Mouse (Mus musculus) large intestine, adult 2 months (tissue): Measurements from ENCODE around the gene Gulp1. TPM values are rescaled to one million over a fixed set of nuclear protein-coding genes. Genes with fewer than 3 reads are reported as not detected.

Source experiments
- DNase-seq: peaks from one replicate; pipeline ENCODE4 v3.0.0-alpha.2; 2012; ENCODE audit warnings: low read depth, low spot score
- WGBS: fragments of 180-500 bp; shearing (Covaris S2); methylation state at CpG from one replicate; pipeline ENCODE4 v1.1.7; 2018; 5-methylcytosine and 5-hydroxymethylcytosine counted together
- polyA plus RNA-seq: library from polyadenylated mRNA; depleted of rRNA; stranded (reverse); fragments of >200 nt; gene quantifications from 2 replicates; pipeline ENCODE4 v1.2.3, GENCODE M21; 2012

Gene Gulp1
- polyA plus RNA-seq, 1 experiment: 0.58 TPM

DNA sequence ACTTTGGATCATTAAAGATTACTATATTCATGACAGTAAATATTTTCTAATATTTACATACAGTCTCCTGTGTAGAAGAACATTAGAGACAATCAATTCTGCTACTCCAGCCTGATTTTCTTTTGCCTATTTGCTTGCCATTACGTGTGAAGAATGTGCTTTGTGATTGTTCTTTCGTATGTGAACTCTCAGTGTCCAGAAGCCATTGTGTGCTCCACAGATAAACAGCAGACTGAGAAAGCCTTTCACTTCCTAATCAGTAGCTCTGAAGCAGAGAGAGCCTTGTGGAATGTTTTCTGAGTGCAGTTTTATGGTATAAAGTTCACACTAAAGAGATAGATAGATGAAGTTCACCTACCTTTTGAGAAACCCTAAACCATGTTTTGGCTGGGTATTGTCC lies 131.2 kb downstream of the Gulp1 start:
- WGBS: 45% methylated on average over 2 of the region's 2 CpGs
- DNase-seq: no peak

- no peak for DNase-seq
- 74% methylated on average over 6 of the region's 6 CpGs for WGBS
Observed at GRCm38 (mm10) chr1:44683723-44684122, 132.4 kb downstream of the Gulp1 start.

- DNase-seq: no peak
- WGBS: 87% methylated on average over 4 of the region's 4 CpGs
Observed at GRCm38 (mm10) chr1:44720785-44721410, 169.6 kb downstream of the Gulp1 start.

GRCm38 (mm10) chr1:44741256-44741655 lies 189.9 kb downstream of the Gulp1 start:
- no peak for DNase-seq

- 6% methylated on average over 2 of the region's 2 CpGs for WGBS
- no peak for DNase-seq
Observed at GRCm38 (mm10) chr1:44745711-44746110, 194.4 kb downstream of the Gulp1 start.

GRCm38 (mm10) chr1:44750731-44751730 lies 199.7 kb downstream of the Gulp1 start:
- WGBS: 68% methylated on average over 5 of the region's 5 CpGs
- no peak for DNase-seq

DNA sequence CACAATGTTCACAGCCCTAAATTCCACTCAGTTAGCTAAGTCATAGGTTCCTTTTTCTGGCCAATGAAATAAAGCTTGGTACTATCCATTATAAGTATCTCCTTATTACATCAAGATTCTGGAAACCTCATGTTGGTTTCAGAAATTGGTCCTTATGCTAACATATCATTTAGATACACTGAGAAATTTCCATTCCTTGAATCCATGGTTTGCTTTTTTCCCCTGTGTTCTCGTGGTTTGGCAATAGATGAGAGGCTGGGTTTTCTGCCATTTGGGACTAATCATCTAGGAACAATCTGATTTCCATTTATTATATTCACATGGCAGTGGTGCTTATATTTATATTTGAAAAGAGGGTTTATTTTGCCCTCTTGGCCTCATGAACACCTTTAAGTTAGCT lies 226.9 kb downstream of the Gulp1 start:
- no peak for DNase-seq
- WGBS: 64% methylated on average over 1 of the region's 1 CpGs

GRCm38 (mm10) chr1:44803594-44804372 lies 252.5 kb downstream of the Gulp1 start:
- WGBS: 58% methylated on average over 4 of the region's 4 CpGs
- no peak for DNase-seq

DNA sequence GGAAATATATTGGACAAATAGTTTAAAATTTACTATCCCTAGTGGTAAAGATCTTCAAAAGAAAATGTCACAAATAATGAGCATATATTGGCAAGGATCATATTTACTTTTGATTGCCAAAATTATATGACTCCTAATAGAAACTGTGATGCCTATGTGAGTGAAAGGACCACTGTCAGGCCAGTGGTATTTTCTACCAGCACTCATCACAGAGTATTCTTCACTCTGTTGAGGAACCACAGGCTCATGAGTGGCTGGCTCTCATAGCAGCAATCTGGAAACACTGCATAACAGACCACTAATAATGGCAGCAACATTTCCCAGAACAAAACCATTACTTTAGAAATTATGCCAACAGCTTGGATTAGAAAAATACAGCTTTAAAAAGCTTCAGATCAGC lies 255.1 kb downstream of the Gulp1 start:
- no peak for DNase-seq

DNA sequence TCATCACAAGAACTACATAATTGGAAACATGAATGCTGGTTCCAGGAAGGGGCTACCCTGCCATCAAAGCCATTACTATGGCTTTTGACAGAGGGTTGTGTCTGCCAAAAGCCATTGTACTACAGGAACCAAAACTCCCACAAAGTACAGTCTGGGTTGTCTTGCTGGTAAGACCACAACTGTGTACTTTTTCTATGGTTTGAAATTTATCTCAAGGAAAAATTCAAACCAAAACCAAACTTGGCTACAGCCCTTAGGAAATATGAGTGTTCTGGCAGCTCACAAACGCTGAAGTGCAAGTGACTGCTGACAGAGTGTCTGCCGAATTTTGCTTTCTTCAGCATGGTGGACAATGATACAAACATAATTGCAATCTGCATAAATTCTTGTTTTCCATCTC lies 259.0 kb downstream of the Gulp1 start:
- WGBS: 65% methylated on average over 2 of the region's 2 CpGs
- DNase-seq: no peak

DNA sequence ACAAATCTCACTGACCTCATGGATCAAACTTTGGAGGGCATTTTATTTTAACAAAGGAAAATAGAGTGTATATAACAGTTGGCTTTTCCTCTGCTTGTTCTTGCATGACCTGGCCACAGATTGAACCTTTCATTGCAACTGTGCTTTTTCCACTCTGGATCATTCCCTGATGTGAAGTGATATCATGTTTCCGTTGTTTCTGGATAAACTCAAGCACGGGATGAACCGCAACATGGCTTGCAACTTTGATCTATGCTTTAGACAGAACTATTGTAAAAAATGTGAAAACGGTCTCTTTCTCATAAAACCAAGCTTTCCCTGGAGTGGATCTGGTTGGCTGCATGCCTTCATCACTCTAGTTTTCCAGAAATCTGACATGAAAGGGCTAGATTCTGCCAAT lies 282.6 kb downstream of the Gulp1 start:
- no peak for DNase-seq
- 69% methylated on average over 4 of the region's 4 CpGs for WGBS
